Mouse (Mus musculus): Measurements from ENCODE around the gene Ssrp1.

Ssrp1 gene

GRCm38 (mm10) chr2:85037047-85038026, at the start of gene Ssrp1, which contains the start of gene P2rx3:
Ssrp1 (plus strand) TSS chr2:85037234.
P2rx3 (minus strand) TSS chr2:85037462.
- DNase-seq (ENCODE audit: low spot score in 2 of 2): peak; percentile 85 to 89

DNA sequence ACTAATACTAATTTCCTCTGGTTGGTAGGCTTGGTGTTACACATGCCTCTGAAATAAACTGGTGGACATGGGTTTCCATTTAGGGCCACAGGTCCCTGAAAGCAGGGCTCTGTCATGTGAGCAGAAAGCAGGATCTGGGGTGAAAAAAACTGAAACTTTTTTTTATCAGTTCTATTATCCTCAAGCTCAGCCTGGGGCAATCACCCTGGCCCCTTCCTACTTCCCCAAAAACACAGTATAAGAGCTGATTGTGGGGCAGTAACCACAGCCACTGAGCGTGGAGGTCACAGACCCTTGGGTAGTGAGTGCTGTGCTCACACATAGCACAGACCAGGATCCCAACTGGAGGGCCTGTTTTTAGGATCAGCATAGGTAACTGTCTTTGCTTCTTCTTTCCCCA, 49.1 kb upstream of the Ssrp1 start, which contains the start of gene Prg3:
Prg3 (plus strand) TSS at position 286 of the 400 bp plus-strand sequence.
- DNase-seq (ENCODE audit: low spot score in 2 of 2): no peak

DNA sequence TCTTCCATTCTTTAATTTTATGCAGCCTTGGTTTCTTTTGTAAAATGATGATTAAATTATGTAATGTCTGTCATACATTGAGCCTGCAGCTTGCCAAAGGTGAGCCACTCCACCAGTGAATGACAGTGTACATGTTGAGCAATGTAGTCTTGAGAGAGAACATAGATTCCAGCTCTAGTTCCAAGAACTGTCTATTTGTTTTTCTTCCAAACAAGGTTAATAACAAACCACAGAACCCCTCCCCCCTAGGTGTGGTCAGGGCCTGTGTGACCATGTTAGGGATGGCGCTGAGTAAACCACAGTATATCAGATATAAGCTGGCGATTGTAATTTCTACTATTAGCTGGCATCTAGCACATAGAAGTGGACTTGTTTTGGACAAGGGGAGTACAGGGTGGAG, 40.7 kb upstream of the Ssrp1 start:
- DNase-seq (ENCODE audit: low spot score in 2 of 2): no peak

- no peak for DNase-seq (ENCODE audit: low spot score in 2 of 2)
These were observed 37.4 kb upstream of the Ssrp1 start for GRCm38 (mm10) chr2:84999486-85000181.

DNA sequence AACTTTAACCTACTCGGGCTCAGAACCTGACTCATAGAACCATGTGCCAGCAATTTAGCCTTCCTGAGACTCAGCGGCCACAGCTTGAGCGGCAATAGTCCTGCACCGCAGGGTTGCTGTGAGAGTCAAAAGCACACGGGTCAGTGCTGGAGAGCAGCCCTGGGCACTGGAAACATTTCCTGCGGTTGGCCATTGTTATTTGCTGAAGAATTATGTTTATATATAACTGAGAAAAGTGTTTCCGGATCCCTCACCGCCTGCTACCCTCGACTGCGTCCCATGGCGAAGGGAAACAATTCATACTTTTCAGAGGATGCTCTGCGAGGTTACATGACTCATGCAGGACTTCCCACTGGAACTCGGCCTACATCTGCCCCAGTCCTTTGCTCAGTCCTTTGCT, 35.5 kb upstream of the Ssrp1 start:
- no peak for DNase-seq (ENCODE audit: low spot score in 2 of 2)

GRCm38 (mm10) chr2:85002575-85002974, 34.5 kb upstream of the Ssrp1 start:
- DNase-seq (ENCODE audit: low spot score in 2 of 2): no peak

- DNase-seq (ENCODE audit: low spot score in 2 of 2): no peak
These were observed 32.7 kb upstream of the Ssrp1 start for GRCm38 (mm10) chr2:85004341-85004740.

DNA sequence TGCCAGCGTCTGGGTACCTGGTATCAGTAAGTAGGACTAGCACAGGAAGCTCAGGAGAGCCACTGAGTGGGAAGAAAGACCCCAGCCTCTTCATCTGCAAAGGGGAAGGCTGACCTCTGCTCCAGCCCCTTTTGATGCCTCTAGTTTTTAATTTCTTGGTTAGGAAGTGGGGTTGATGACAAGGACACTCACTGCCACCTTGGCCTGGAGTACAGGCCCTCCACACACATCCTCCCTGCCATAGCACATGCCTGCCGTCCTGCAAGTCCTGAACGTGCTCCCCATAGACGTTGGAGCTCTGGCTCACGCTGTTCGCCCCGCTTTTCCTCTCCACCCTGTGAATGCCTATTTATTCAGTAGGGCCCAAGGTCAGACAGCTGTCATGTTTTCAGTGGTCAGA, 30.4 kb upstream of the Ssrp1 start:
- no peak for DNase-seq (ENCODE audit: low spot score in 2 of 2)

DNA sequence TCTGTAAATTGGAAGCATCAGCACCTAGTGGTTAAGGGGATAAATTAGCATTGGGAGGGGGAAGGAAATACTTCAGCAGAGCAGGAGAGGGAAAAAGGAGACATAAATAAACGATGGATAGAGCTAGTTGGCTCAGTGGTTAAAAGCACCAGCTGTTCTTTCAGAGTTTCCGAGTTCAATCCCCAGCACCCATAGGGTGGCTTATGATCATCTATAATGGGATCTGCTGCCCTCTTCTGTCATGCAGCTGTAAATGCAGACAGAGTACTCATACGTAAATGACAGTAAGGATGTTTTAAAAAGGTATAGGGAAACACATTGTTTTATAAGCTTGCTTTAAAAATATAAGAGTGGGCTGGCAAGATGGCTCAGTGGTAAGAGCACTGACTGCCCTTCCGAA, 29.3 kb upstream of the Ssrp1 start:
- peak in 1 of 2 experiments; percentile 4 for DNase-seq (ENCODE audit: low spot score in 2 of 2)

- no peak for DNase-seq (ENCODE audit: low spot score in 2 of 2)
These were observed 27.8 kb upstream of the Ssrp1 start for GRCm38 (mm10) chr2:85009212-85009611.

GRCm38 (mm10) chr2:85011906-85012604, 25.0 kb upstream of the Ssrp1 start:
- no peak for DNase-seq (ENCODE audit: low spot score in 2 of 2)

DNA sequence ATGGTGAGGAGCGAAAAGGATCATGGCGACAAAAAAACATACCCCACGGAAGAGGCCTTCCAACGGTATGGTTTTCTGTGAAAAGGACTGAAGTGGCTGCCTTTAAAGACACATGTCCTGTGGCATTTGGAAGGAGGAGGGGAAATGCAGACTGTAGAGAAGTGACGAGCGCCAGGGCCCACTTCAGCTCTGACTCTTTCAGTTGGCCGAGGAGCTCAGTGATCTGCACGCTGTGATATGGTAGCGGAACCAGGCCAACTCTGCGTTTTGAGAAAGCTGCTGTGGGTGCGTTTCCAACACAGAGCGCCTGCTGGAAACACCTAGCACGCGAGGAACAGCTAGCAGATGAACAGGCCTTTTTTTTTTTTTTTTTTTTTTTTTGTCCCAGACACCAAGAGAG, 24.4 kb upstream of the Ssrp1 start:
- no peak for DNase-seq (ENCODE audit: low spot score in 2 of 2)

GRCm38 (mm10) chr2:85013826-85014587, 23.0 kb upstream of the Ssrp1 start:
- no peak for DNase-seq (ENCODE audit: low spot score in 2 of 2)

DNA sequence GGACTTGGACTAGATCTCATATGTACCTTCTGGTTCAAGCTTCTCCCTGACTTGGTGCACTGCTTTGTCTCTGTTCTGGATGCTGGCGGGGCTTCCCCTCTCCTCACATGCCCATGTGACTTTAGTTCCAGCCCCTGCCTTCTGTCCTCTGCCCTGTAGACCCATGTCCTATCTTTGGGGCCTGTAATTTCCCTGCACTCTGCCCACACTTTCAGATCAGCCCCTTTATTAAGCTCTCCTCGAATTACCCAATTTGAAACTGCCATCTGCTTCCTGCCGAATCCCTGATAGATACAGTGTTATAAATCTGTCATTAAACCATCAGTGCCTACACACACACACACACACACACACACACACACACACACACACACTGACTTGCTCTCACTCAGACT, 22.4 kb upstream of the Ssrp1 start:
- DNase-seq (ENCODE audit: low spot score in 2 of 2): no peak

GRCm38 (mm10) chr2:85022043-85022442, 15.0 kb upstream of the Ssrp1 start:
- DNase-seq (ENCODE audit: low spot score in 2 of 2): no peak

- DNase-seq (ENCODE audit: low spot score in 2 of 2): no peak
These were observed 10.9 kb upstream of the Ssrp1 start for GRCm38 (mm10) chr2:85026178-85026577.

DNA sequence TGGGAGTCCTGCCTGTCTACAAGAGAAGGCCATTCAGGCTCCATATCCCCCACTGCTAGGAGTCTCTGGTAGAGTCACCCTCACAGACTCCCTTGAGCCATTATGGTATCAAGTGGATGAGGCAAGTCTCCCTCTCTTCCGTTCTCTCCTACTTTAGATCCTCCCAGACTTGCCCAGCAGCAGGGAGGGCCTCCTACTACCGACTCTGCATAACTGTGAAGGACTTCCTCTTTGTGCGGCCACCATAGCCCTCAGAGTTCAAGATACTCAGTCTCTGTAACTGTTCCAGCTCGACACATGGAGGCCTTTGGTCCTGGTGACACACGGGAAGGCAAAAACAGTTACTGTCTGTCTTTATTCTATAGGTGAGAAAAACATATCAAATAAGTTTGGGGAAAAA, 9.8 kb upstream of the Ssrp1 start:
- DNase-seq (ENCODE audit: low spot score in 2 of 2): no peak

DNA sequence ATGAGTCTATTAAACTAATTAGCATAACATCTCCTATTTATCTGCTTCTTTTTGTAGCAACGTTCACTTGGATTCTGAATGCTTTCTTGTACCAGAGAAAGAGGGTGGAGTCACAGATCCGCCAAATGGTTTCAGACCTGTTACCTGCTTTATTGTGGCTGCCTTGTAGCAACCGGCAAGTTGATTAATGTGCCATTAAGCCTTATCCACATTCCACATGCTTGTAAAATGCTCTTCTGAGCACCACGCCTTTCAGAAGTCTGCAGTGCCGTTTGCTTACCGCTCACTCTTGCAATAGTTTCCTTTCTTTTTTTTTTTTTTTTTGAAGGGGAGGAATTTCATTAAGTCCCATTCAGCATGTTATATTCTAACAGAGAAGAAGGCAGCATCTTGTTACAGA, 7.1 kb upstream of the Ssrp1 start:
- no peak for DNase-seq (ENCODE audit: low spot score in 2 of 2)

DNA sequence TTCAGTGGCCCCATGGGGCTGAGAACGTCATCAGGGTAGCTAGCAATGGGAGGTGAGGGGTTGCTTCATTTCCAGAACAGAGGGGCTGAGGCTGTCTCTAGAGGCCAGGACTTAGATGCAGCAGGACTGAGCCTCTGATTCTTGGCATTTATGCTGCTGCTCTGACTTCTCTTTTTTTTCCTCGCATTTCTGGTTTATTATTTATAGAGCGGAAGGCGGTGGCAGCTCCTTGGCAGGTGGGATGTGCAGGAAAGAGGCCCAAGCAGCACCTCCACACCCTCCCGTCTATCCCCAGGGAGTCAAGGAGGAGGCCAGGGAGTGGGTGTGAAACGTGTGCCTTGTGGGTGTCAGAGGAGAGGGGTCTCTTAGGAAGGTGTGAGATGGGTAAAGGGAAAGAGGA, 6.0 kb upstream of the Ssrp1 start:
- DNase-seq (ENCODE audit: low spot score in 2 of 2): no peak

GRCm38 (mm10) chr2:85033121-85033520, 3.9 kb upstream of the Ssrp1 start:
- no peak for DNase-seq (ENCODE audit: low spot score in 2 of 2)

DNA sequence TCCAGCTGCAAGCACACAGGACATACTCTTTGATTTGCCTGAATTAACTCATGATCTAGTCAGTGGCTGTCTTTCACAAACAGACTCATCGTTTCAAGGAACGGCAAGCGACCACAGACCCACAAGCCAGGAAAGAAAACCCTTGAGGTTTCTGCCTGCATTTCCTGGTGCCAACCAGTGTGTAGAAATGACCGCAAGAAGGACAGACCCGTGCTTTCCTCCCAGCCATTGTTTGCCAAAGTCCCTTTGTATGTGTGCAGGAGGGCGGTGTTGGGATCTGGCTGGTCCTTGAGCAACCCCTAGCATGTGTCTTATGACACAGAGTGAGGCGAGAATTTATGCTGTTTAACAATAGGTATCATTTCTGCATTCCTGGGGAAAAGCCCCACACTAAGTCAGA, 2.9 kb upstream of the Ssrp1 start:
- DNase-seq (ENCODE audit: low spot score in 2 of 2): no peak

Data from cerebellum, postnatal 4 days (tissue).